Mouse (Mus musculus) kidney, postnatal 4 days (tissue): Measurements from ENCODE around the gene Trip12.
A peak's percentile ranks its signal among the peaks of the same experiment; 100 is the strongest.

Source experiments
- DNase-seq, 2 experiments: peaks; one replicate each; pipeline ENCODE4 v3.0.0; 2021; ENCODE audit warnings: mixed read lengths in 2 of 2

Gene Trip12

DNA sequence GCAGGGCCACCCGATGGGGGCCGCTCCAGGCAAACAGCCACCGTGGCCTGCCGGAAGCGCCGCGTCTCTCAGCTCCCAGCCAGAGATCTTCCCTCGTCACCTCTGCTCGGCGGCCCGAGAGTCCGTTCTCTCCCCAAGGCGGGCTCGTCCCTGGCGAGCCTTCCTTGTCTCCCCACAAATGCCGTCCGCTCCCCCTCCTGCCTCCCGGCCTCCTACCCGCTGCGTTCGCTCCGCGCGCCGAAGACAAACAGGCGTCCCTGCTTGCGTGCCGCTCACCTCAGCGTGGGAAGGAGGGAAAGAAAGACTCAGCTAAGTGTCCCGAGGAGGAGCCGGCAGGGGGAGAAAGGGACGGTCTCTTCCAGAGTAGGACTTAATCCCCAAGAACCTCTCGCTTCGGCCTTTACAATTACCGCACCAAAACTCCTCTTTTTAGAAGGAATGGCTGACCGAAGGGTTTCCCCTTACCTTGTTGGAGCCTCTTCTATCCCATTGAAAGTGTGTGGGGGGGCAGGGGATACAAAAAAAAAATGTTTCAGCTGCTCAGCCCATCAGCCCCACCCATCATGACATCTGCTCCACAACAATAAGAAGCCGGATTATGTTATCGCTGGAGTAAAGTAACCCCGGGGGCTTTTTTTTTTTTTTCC, at the start of gene Trip12:
Gene Trip12, minus strand, starts transcription at position 499 of the 647 bp plus-strand sequence.
- no peak for DNase-seq

DNA sequence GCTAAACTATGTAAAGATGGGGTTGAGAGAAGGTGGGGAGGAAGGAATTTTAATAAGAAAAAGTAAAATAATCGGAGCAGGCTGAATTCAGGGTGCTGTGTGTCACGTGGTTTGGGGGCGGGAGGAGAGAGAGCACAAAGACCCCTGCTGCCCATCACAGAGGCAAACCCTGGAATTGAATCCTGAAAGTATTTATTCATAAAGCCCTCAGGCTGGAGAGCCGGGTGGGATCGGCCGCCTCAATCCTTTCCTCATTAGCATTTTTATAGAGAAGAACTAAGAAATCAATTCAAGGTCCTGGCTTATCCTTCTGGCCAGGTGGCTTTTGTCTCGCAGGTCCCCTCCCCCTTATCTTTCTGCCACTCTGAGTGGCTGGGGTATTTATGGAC, 49.7 kb upstream of the Trip12 start:
- no peak for DNase-seq

DNA sequence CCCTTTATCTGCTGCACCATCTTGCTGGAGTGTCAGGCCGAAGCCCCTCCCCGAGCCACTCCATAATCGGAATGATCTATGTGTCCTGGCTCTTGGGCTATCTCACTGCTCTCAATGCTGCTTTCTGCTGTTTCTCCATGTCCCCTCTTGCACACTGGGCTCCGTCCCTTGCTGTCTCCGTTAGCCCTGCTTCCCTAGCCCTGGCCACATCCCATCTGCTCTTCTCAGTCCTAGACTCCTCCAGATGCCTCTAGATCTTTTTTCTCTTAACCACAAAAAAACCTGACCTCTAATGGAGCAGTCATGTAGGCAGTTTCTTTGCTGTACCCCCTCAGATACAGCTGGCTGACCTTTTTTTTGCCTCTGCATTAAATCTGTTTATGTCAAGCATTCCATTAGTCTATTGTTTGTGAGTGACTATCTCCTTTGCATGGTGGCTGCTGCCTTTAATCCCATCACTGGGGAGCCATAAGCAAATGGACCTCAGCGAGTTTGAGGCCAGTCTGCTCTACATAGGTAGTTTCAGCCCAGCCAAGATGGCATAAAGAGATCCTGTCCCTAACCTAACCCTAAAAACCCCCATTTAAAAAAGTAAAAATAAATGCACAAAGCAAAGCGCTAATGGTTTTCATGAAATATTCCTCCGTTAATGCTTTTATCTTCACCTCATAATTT, 49.2 kb upstream of the Trip12 start:
- DNase-seq, result no peak

DNA sequence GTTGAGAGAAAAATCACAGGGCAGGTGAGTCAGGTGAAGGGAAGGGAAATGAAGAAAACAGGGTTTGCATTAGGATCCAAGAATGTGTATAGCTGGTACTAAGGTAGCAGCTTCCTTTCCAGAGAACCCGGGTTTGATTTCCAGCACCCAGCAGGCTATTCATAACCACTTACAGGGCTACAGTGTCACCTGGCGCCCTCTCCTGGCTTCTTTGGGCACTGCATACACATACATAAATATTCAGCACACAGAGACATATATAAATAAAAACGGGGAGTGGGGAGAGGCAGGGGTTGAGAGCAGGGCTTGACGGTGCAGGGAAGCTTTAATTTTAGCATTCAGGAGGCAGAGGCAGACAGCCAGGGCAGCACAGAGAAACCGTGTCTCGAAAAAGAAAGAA, 45.6 kb upstream of the Trip12 start:
- DNase-seq, result no peak

DNA sequence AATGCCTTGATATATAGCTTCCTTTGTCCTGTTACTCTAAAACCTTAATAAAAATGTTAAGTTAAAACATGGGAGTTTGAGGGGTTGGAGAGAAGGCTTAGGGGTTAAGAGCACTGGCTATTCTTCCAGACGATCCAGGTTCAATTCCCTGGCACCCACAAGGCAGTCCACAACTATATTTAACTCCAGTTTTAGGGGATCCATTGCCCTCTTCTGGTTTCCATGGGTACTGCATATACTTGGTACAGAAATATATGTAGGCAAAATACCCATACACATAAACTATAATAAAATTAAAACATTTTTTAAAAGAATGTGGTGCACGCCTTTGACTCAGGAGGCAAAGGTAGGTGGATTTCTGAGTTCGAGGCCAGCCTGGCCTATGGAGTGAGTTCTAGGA, 44.9 kb upstream of the Trip12 start:
- no peak for DNase-seq

DNA sequence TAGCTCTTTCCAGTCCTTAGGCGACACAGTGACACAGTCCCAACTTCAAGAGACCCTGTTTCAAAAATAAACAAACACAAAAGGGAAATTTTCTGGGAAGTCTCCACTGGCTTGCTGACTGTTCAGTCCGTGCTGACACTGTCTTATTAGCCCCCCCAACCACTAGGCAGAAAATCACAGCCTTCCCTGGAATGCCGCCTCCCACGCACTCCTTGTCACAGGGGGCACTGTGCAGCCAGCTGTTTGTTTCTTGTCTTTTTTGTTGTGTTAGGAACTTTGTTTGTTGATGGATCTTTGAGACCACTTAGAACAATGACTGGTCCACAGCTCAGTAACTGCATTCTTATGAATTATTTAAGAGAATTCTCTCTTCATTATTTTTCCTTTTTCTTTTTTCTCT, 43.6 kb upstream of the Trip12 start:
- peak; percentile 45 to 58 for DNase-seq

DNA sequence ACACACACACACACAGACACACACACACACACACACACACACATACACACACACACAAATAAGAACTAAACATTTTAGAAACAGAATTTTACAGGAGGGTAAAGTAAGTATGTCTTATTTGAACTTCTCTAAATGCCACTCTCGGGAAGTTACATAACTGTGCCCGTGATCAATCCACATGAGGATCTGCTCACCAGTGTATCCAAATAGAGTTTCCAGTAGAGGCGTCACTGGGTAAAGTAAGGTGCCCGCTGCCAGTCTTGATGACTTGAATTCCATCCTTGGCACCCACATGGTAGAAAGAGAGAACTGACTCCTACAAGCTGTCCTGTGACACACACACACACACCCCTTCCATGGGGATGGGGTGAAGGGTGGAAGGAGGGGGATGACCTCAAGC, 42.6 kb upstream of the Trip12 start:
- no peak for DNase-seq

DNA sequence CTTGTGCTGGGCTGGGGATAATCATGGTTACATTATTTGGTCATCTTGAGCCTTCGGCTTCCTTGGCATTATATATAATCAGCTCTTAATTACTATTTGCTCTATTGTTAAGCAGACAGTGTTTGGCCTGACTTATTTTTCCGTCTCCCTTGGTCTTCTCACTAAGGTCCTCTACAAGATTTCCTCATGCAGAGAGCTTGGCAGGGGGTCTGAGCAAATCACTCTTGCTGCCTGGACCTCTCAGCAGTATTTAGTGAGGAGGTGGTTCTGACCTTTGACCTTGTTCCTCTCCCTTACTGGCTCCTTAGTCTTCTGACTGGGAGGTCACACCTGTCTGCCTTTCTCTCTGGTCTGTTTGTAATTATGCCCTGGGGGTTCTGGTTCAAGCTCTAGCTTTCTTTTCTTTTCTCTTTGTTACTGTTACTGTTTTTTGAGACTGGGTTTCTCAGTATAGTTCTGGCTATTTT, 41.8 kb upstream of the Trip12 start:
- no peak for DNase-seq

DNA sequence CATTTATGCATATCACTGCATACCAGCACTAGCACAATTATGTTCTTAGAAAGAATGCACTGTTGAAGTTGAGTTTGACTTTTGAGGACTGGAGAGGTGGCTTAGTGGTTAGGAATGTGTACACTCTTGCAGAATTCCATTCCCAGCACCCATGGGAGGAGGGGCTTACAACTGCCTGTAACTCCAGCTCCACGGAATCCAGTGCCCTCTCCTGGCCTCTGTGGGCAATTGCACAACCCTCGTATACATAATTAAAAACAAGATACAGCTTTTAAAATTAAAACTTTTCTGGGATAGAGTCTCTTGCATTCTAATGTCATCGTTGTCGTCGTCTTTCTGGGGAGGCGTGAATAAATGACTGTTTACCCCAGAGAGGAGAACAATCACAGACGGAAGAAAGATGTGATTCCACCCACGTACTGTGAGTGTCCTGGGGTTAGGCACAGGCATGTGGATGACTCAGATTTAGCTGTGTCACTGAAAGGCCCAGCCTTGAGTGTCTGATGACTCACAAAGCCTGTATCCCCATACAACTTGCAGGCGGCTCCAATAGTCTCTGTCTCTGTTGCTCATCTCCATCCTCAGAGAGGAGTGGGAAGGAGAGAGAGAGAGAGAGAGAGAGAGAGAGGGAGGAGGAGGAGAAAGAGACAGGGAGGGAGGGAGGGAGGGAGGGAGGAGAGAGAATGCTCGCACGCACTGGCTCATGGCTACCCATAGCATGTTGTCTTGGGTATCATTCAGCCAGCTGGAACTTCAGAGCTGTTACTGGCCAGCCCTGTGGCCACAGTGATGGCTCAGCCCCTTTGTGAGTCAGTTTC, 41.1 kb upstream of the Trip12 start:
- DNase-seq, result no peak

DNA sequence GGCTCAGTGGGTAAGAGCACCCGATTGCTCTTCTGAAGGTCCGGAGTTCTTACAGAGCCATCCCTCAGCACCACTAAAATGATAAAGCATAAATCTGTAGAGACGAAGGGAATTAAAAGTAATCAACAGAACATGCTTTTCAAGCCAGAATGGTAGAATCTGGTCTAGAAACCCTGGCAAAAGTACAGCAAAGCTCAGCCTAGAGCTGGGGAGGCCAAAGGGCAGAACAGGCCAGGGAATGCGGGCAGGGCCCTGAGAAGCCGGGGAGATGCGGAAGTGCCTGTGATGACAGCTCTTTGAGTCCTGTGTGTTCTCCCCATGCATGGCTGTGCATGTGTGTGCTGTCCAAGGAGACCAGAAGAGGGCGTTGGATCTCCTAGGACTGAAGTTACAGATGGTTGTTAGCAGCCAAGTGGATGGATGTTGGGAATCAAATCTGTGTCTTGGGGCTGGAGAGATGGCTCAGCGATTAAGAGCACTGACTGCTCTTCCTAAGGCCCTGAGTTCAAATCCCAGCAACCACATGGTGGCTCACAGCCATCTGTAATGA, 39.3 kb upstream of the Trip12 start:
- no peak for DNase-seq

DNA sequence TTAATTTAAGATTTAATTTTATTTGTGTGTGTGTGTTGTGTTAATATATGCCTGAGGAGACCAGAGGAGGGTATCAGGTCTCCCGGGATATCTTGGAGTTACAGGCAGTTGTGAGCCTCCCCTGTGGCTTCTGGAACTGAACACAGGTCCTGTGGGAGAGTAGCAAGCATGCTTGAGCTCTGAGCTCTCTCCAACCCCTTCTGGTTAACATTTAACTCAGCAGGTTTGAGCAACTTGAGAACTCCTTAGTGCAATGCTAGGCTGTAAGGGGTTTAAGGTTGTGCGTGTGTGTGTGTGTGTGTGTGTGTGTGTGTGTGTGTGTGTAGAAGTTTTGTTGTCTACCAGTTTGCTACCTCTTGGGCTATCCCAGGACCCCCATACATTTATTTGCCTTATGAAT, 37.3 kb upstream of the Trip12 start:
- no peak for DNase-seq

DNA sequence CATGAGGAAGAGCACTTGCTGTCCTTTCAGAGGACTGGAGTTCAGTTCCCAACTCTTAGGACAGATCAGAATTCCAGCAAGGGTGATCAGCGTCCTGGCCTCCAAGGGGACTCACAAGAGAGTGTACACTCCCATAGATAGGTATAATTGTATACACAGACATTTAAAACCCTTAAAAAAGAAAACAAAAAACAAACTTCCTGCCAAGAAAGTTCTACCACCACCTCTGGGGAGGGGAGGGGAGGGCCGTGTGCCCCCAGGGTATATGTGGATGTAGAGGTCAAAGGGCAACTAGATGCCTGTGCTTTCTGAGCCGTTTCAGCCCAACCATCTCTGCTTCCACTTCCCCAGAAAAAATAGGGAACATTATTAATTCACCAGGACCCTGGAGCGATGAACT, 32.6 kb upstream of the Trip12 start:
- DNase-seq, result no peak

DNA sequence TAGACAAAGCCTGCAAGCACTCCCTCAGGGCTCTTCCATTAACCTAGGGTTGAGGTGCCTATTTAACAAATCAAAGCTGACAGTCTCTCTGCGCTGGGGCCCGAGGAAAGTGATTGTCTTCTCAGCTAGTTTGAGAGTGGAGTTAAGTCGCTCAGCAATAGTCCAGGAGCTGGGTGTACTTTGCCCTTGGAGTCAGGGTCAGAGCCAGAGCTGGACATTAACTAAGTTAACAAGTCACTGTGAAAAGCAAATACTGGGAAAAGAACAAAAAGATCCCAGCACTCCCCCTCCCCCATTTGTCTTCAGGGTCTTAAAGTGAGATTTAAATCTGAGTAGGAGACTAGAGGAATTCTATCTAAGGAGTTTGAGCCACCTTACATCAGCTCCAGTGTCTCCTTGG, 31.8 kb upstream of the Trip12 start:
- DNase-seq, result peak in 1 of 2 experiments; percentile 45

DNA sequence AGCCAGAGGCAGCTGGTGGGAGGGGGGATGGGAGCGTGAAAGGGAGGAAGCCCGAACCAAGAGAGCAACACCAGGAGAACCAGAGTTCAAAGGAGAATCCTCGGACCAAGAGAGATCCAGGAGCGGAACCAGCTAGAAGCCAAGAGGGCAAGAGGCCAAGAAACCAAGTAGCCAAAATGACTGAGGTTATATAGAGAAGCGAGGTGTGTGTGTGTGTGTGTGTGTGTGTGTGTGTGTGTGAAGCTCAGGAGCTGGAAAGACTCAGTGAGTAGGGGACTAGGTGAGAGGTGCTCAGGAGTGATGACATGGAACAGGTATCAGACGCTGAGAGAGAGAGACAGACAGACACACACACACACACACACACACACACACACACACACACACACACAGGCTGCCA, 30.8 kb upstream of the Trip12 start:
- peak in 1 of 2 experiments; percentile 32 for DNase-seq

DNA sequence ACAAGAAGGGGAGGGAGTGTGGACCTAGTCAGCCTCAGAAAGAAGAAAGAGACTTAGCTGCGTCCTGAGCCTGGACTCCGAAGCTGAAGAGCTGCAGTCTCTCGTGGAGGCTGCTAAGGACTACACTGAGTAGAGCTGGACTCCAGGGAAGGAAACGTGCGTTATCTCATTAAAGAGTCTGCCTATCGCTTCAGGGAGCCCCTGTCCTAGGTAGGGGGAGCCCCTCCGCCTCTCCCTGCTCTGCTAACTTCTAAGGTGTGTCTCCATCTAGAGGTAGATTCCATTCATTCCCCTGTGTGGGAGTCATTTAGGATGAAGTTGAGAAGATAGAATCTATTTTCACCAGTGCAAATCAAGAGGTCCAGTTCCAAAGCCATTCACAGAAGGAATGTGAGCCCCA, 29.2 kb upstream of the Trip12 start:
- DNase-seq, result no peak

DNA sequence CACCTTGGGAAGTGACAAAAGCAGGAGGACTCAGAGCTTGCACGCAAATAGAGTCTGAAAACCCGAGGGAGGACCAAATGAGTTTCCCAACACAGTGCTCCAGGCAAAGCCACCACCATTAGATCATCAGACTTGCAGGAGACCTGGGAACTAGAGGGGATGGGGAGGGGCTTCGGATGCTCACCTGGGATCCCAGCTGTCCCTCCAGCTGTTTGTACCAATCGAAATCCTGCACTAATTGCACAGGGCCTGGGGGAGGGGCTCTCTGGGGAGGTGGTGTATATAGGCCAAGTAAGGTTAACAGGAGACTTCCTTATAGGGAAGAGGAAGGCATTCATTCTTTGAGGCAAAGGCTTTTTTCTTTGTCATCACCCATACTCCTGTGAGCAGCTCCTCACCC, 28.5 kb upstream of the Trip12 start:
- no peak for DNase-seq

DNA sequence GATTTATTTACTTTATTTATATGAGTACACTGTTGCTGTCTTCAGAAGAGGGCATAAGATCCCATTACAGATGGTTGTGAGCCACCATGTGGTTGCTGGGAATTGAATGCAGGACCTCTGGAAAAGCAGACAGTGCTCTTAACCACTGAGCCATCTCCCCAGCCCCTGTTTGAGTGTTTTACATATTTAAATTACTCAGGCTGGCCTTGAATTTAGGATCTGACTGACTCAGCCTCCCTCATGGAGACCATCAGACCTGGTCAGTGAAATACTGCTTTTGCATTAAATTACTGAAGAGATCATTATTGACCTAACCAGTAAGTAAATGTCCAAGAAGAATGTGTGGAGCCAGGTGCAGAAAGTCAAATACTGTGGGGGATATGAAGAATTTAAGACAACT, 28.0 kb upstream of the Trip12 start:
- no peak for DNase-seq

DNA sequence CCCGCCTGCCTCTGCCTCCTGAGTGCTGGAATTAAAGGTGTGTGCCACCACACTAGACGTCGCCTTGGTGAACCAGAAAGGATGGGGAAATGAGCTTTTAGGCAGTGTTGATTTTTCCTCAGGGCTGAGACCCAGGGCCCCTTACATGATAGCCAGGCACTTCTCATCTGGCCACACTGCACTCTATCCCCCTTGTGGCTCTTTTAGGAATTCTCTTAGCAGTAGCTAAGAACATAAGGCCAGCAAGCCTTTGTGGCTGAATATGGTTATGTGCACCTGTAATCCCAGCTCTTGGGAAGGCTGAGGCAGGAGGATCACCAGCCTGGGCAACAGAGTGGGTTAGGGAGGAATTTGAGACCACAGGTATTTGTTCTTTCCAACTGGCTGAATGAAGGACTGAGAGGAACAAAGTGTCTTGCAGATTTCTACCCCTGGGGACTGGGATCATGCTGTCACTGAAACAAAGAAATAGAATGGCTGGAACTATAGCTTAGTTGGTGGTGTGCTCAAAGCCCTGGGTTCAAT, 26.5 kb upstream of the Trip12 start:
- no peak for DNase-seq

DNA sequence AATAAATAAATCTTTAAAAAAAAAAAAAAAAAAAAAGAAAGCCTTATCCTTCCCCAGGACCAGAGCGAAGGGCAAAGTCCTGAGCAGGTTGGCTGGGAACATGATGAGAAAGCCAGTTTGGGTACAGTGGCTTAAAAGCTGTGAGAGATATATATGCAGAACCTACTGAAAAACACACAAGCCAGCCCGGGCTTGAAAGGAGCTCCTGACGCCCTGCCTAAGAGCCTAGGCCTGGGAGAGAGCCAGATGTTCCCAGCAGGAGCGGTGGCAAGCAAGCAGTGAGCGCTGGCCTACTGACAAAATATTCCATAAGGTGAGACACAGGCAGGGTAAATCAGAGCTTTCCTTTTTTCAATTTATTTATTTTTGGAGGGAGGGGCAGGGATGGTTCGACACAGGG, 25.9 kb upstream of the Trip12 start:
- no peak for DNase-seq

DNA sequence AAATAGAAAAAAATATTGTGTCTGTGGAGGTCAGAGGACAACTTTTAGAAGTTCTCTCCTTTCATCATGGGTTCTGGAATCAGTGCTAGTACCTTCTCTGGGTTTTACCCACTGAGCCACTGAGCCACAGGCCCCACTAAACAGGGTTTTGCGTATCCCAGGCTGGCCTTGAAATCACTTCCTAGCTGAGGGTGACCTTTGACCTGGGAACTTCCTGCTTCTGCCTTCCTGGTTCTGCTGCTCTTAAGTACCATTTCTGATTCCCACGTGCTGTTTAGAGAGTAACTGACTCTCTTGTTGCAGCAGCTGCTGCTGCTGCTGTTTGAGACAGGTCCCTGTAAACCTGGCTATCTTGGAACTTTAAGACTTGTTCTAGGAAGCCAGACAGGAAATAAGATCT, 24.3 kb upstream of the Trip12 start:
- no peak for DNase-seq

DNA sequence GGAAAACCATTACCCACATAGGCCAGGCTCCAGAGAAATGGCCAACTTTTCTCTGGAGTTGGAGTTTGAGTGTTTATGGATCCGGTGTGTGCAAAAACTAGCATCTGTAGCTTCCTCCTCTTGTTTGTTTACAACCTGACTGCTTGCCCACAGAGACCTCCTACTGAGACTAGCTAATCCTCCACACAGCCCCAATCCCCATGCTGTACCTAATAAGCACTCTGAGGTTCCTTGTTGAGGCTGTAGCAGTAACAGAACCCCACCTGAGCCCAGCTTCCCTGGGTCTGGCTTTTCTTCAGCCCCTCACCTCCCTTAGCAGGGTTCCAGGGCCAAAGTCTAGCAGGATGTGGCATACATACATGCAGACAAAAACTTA, 20.9 kb upstream of the Trip12 start:
- no peak for DNase-seq

DNA sequence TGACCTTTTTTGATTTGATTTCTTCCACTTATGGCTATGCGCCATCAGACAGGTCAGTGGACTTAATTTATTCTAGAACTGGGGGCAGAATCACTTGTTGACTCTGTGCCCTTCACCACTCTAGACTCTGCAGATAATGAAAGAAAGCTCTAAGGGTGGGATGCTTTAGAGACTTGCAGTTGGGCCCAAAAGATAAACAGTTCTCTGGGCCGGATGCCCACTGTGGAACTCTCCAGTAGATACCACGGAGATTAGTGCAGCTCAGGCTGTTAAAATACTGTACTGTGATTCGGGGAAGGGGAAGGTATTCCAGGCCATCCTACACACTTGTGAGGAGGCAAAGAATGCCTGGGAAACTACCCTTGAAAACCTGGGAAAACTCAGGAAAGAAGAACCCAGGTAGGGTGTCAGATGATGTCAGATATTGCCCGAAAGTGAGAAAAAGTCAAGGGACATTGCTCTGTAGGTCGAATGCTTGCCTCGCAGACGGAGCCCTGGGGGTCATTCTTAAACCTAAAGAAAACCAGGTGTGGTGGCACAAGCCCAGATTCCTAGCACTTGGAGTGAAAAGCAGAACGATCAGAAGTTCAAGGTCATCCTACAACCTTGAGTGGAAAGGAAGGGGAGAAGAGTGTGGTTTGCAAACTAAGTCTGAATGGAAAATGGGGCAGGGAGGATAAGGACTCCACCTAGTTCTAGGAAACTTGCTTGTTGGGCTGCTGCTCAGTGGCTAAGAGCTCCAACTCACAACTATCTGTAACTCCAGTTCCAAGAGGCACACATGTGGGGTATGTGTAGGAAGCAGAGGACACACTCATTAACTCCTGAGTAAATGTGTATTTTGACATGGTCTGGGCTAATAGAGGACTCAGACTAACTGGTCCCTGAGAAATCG, 20.3 kb upstream of the Trip12 start:
- no peak for DNase-seq
